Mouse (Mus musculus): ENCODE measurements around the gene Fam53b. TPM values are rescaled to one million over a fixed set of nuclear protein-coding genes. Genes with fewer than 3 reads are reported as not detected.

The Fam53b gene
- polyA plus RNA-seq, 1 experiment from 2014 or later = 39.6 TPM

Other genes starting within 250 kb of the Fam53b start
- 105 and 114 TPM in 2 replicates for gene Oat, start 237.5 kb downstream of the Fam53b start, polyA plus RNA-seq (2016; fragmentation: Nextera tagmentation; extraction: Ambion mirVana)
- gene Nkx1-2, start 214.2 kb downstream of the Fam53b start, polyA plus RNA-seq (2016; fragmentation: Nextera tagmentation; extraction: Ambion mirVana) = 2.6 and 2.9 TPM in 2 replicates
- 16.1 and 17.5 TPM in 2 replicates for gene Lhpp, start 203.2 kb downstream of the Fam53b start, polyA plus RNA-seq (2016; fragmentation: Nextera tagmentation; extraction: Ambion mirVana)
- gene Eef1akmt2, start 38.8 kb upstream of the Fam53b start, polyA plus RNA-seq (2016; fragmentation: Nextera tagmentation; extraction: Ambion mirVana) = 91.4 and 91.6 TPM in 2 replicates
- 39.7 and 40.6 TPM in 2 replicates for gene Abraxas2, start 45.3 kb upstream of the Fam53b start, polyA plus RNA-seq (2016; fragmentation: Nextera tagmentation; extraction: Ambion mirVana)
- gene Zranb1, start 117.3 kb upstream of the Fam53b start, polyA plus RNA-seq (2016; fragmentation: Nextera tagmentation; extraction: Ambion mirVana) = 17.6 and 19.8 TPM in 2 replicates